Mouse (Mus musculus): ENCODE data around the gene Mmp23. TPM values are rescaled to one million over a fixed set of nuclear protein-coding genes. Genes with fewer than 3 reads are reported as not detected.
"Not testable (repeated sequence)": the region's sequence is repeated elsewhere in the genome, so short reads cannot be mapped to it uniquely, and the experiment has no call there.

The Mmp23 gene
- total RNA-seq, 2 experiments from 2014 or later: 4.1 to 5.4 TPM

GRCm38 (mm10) chr4:155675991-155676390, 22.8 kb upstream of the Mmp23 start:
- Histone ChIP-seq H3K27ac (no peak overlapping the region), H3K4me3 (no peak overlapping the region)
- intact Hi-C loops (cut with DNase I): no loop called here
- DNase-seq (ENCODE audit: extremely low spot score in 1 of 2, low spot score in 2 of 2): no peak
- peak; percentile 60 for TF ChIP-seq CTCF (IDR thresholded peaks at IDR 0.05)

GRCm38 (mm10) chr4:155672082-155672481, 18.9 kb upstream of the Mmp23 start:
- no peak for DNase-seq (ENCODE audit: extremely low spot score in 1 of 2, low spot score in 2 of 2)
- H3K27ac ChIP-seq: no peak overlapping the region
- no peak for TF ChIP-seq CTCF (IDR thresholded peaks at IDR 0.05)
- intact Hi-C loops (cut with DNase I): no loop called here
- H3K4me3 ChIP-seq: no peak overlapping the region

GRCm38 (mm10) chr4:155670236-155670635, 17.1 kb upstream of the Mmp23 start:
- DNase-seq (ENCODE audit: extremely low spot score in 1 of 2, low spot score in 2 of 2); intact Hi-C loops (cut with DNase I); H3K27ac ChIP-seq; H3K4me3 ChIP-seq: not testable (repeated sequence)

- TF ChIP-seq CTCF (IDR thresholded peaks at IDR 0.05): no peak
- intact Hi-C loops (cut with DNase I): loop anchor here (5.0 kb wide), 1 partner anchor 33 kb away; the partner anchor contains the start of gene Ssu72
- H3K27ac ChIP-seq: peak overlapping the region; percentile 98
Measured at GRCm38 (mm10) chr4:155669598-155670075, 16.5 kb upstream of the Mmp23 start.

GRCm38 (mm10) chr4:155668689-155669597, 15.8 kb upstream of the Mmp23 start, which contains the start of gene Mib2:
Gene Mib2 (minus strand): TSS chr4:155669198.
- intact Hi-C loops (cut with DNase I): loop anchor here (5.0 kb wide), 1 partner anchor 33 kb away; the partner anchor contains the start of gene Ssu72
- no peak for TF ChIP-seq CTCF (IDR thresholded peaks at IDR 0.05)
- H3K4me3 ChIP-seq: peak within 1 kb of the TSS; percentile 98
- DNase-seq (ENCODE audit: extremely low spot score in 1 of 2, low spot score in 2 of 2): peak; percentile 97
- H3K27ac ChIP-seq: peak within 1 kb of the TSS; percentile 98

More at GRCm38 (mm10) chr4:155669598-155670075, 16.5 kb upstream of the Mmp23 start:
- no peak for DNase-seq (ENCODE audit: extremely low spot score in 1 of 2, low spot score in 2 of 2)
- H3K4me3 ChIP-seq: peak overlapping the region; percentile 98

- intact Hi-C loops (cut with DNase I): loop anchor here (5.0 kb wide), 1 partner anchor 35 kb away; the partner anchor contains the start of gene Ssu72
- Histone ChIP-seq H3K27ac (no peak overlapping the region), H3K4me3 (no peak overlapping the region)
- DNase-seq (ENCODE audit: extremely low spot score in 1 of 2, low spot score in 2 of 2): no peak
- no peak for TF ChIP-seq CTCF (IDR thresholded peaks at IDR 0.05)
Measured at GRCm38 (mm10) chr4:155666903-155667302, 13.7 kb upstream of the Mmp23 start.

GRCm38 (mm10) chr4:155660641-155661040, 7.5 kb upstream of the Mmp23 start:
- intact Hi-C loops (cut with DNase I): loop anchor here (5.0 kb wide), 1 partner anchor 33 kb away; no protein-coding TSS in a partner anchor

GRCm38 (mm10) chr4:155658961-155659360, 5.8 kb upstream of the Mmp23 start:
- H3K27ac ChIP-seq: no peak overlapping the region
- H3K4me3 ChIP-seq: no peak overlapping the region
- no peak for TF ChIP-seq CTCF (IDR thresholded peaks at IDR 0.05)
- intact Hi-C loops (cut with DNase I): no loop called here
- no peak for DNase-seq (ENCODE audit: extremely low spot score in 1 of 2, low spot score in 2 of 2)

More at GRCm38 (mm10) chr4:155660641-155661040, 7.5 kb upstream of the Mmp23 start:
- Histone ChIP-seq H3K4me3 (no peak overlapping the region), H3K27ac (no peak overlapping the region)
- no peak for DNase-seq (ENCODE audit: extremely low spot score in 1 of 2, low spot score in 2 of 2)
- no peak for TF ChIP-seq CTCF (IDR thresholded peaks at IDR 0.05)

- H3K4me3 ChIP-seq: no peak overlapping the region
- DNase-seq (ENCODE audit: extremely low spot score in 1 of 2, low spot score in 2 of 2): no peak
- TF ChIP-seq CTCF (IDR thresholded peaks at IDR 0.05): no peak
- H3K27ac ChIP-seq: no peak overlapping the region
- intact Hi-C loops (cut with DNase I): no loop called here
Measured at GRCm38 (mm10) chr4:155656214-155656751, 3.1 kb upstream of the Mmp23 start.

GRCm38 (mm10) chr4:155654456-155655298, 1.5 kb upstream of the Mmp23 start:
- intact Hi-C loops (cut with DNase I): loop anchor here (5.0 kb wide), 1 partner anchor 98 kb away; no protein-coding TSS in a partner anchor

GRCm38 (mm10) chr4:155654183-155654455, 935 bp upstream of the Mmp23 start:
- no peak for TF ChIP-seq CTCF (IDR thresholded peaks at IDR 0.05)
- Histone ChIP-seq H3K4me3 (no peak overlapping the region), H3K27ac (no peak overlapping the region)
- DNase-seq (ENCODE audit: extremely low spot score in 1 of 2, low spot score in 2 of 2): no peak
- intact Hi-C loops (cut with DNase I): loop anchor here (5.0 kb wide), 1 partner anchor 98 kb away; no protein-coding TSS in a partner anchor

More at GRCm38 (mm10) chr4:155654456-155655298, 1.5 kb upstream of the Mmp23 start:
- Histone ChIP-seq H3K27ac (no peak overlapping the region), H3K4me3 (no peak overlapping the region)
- DNase-seq (ENCODE audit: extremely low spot score in 1 of 2, low spot score in 2 of 2): no peak
- no peak for TF ChIP-seq CTCF (IDR thresholded peaks at IDR 0.05)

Data from left cerebral cortex, adult 2 months (tissue).